Mouse (Mus musculus) forebrain, embryonic 12.5 days (tissue): ENCODE data around the gene Acot11. TPM values are rescaled to one million over a fixed set of nuclear protein-coding genes. Genes with fewer than 3 reads are reported as not detected.

Source experiments
- ATAC-seq: fragments of 200-750 bp; cut with Nextera tagmentation; 2 replicates; pipeline ENCODE4 v1.8.0; 2017; ENCODE audit warnings: moderate TSS enrichment; ENCODE audit not compliant: low FRiP score
- H3K27ac ChIP-seq: fragments of 300-500 bp; sonication (generic); 2 replicates; pipeline ENCODE4 v1.5.1; 2016; ENCODE audit warnings: mild to moderate bottlenecking
- H3K27me3 ChIP-seq: fragments of 300-500 bp; sonication (generic); 2 replicates; pipeline ENCODE4 v1.6.1; 2016; ENCODE audit warnings: mild to moderate bottlenecking
- H3K36me3 ChIP-seq: fragments of 300-500 bp; sonication (generic); replicated peaks from 2 replicates; pipeline ENCODE4 v1.6.1; 2016; ENCODE audit warnings: mild to moderate bottlenecking
- H3K4me1 ChIP-seq: fragments of 300-500 bp; sonication (generic); 2 replicates; pipeline ENCODE4 v1.6.1; 2016
- H3K4me2 ChIP-seq: fragments of 300-500 bp; sonication (generic); 2 replicates; pipeline ENCODE4 v1.6.1; 2016; ENCODE audit warnings: mild to moderate bottlenecking, moderate library complexity
- H3K4me3 ChIP-seq: fragments of 300-500 bp; sonication (generic); replicated peaks from 2 replicates; pipeline ENCODE4 v1.5.1; 2016; ENCODE audit warnings: mild to moderate bottlenecking
- H3K9ac ChIP-seq: fragments of 300-500 bp; sonication (generic); 2 replicates; pipeline ENCODE4 v1.6.1; 2016; ENCODE audit warnings: mild to moderate bottlenecking
- H3K9me3 ChIP-seq: fragments of 300-500 bp; sonication (generic); 2 replicates; pipeline ENCODE4 v1.6.1; 2016
- WGBS: fragments of 180-500 bp; shearing (Covaris S2); methylation state at CpG from one replicate; pipeline ENCODE4 v1.1.7; 2016; 5-methylcytosine and 5-hydroxymethylcytosine counted together
- polyA plus RNA-seq: library from polyadenylated mRNA; unstranded; fragments of >200 nt; fragmentation: Nextera tagmentation; extraction: Ambion mirVana; gene quantifications from 2 replicates; pipeline ENCODE4 v1.2.1, GENCODE M21; 2016

Acot11 gene
- polyA plus RNA-seq, 1 experiment from 2014 or later: 1.4 TPM

- Histone ChIP-seq H3K9ac (0 out of 2 replicates have a peak overlapping the region, but pooled peaks have one; percentile 1), H3K27ac (0 out of 2 replicates have a peak overlapping the region, but pooled peaks have one; percentile 26), H3K27me3 (peaks cover 16% of the 10 kb centered on the region), H3K4me3 (no peak overlapping the region), H3K4me1 (peaks cover 33% of the 10 kb centered on the region), H3K4me2 (no peak overlapping the region), H3K9me3 (no peaks in the 10 kb centered on the region), H3K36me3 (no peaks in the 10 kb centered on the region)
- no peak for ATAC-seq
- 53% methylated on average over 11 of the region's 11 CpGs for WGBS
These were observed 100.4 kb downstream of the Acot11 start for GRCm38 (mm10) chr4:106704416-106704815.

DNA sequence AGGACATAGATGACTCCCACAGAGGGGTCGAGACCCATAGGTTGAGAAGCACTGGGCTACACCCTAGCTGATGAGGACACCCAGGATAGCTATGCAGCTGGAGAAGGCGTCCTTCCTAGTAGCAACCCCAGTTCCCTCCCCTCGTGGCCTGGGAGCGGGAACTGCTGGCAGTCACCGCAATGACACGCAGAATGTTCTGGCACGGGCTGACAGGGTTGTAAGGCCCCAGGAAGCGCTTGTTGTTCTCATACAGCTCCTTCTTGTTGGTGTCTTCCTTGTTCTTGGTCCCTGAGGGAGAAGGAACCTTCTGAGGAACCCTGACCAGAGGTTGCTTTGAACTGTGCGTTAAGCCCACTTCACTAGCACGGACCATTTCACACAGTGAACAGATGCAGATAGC lies 100.8 kb downstream of the Acot11 start:
- Histone ChIP-seq H3K4me1 (peaks cover 33% of the 10 kb centered on the region), H3K27ac (no peak overlapping the region)
- 86% methylated on average over 10 of the region's 10 CpGs for WGBS

GRCm38 (mm10) chr4:106700798-106701197 lies 104.0 kb downstream of the Acot11 start:
- ATAC-seq: peak; percentile 21; the same call in 1 of the 2 replicates
- Histone ChIP-seq H3K4me1 (peaks cover 29% of the 10 kb centered on the region), H3K36me3 (no peaks in the 10 kb centered on the region), H3K9me3 (no peaks in the 10 kb centered on the region), H3K27ac (peak overlapping the region; percentile 68), H3K4me3 (no peak overlapping the region), H3K27me3 (peaks cover 6% of the 10 kb centered on the region; the same call in 1 of the 2 replicates), H3K4me2 (no peak overlapping the region), H3K9ac (no peak overlapping the region)
- WGBS: 55% methylated on average over 4 of the region's 4 CpGs

More for the DNA sequence above, 100.8 kb downstream of the Acot11 start:
- no peak for ATAC-seq
- H3K4me3 ChIP-seq: no peak overlapping the region
- H3K36me3 ChIP-seq: no peaks in the 10 kb centered on the region
- no peaks in the 10 kb centered on the region for H3K9me3 ChIP-seq
- H3K27me3 ChIP-seq: peaks cover 15% of the 10 kb centered on the region
- no peak overlapping the region for H3K9ac ChIP-seq
- no peak overlapping the region for H3K4me2 ChIP-seq

GRCm38 (mm10) chr4:106699989-106700388 lies 104.8 kb downstream of the Acot11 start:
- H3K36me3 ChIP-seq: no peaks in the 10 kb centered on the region
- no peak overlapping the region for H3K4me2 ChIP-seq
- WGBS: 20% methylated on average over 9 of the region's 9 CpGs
- no peaks in the 10 kb centered on the region for H3K9me3 ChIP-seq
- peaks cover 23% of the 10 kb centered on the region for H3K4me1 ChIP-seq
- H3K27ac ChIP-seq: 0 out of 2 replicates have a peak overlapping the region, but pooled peaks have one; percentile 48
- no peak overlapping the region for H3K9ac ChIP-seq
- ATAC-seq: peak; percentile 49; the same call in 1 of the 2 replicates
- peaks cover 6% of the 10 kb centered on the region; the same call in 1 of the 2 replicates for H3K27me3 ChIP-seq
- H3K4me3 ChIP-seq: no peak overlapping the region

Other genes with a start within 250 kb of the Acot11 start
- gene Dhcr24, start 244.0 kb downstream of the Acot11 start, polyA plus RNA-seq: 6.4 and 9.8 TPM in 2 replicates
- 0.17 and 0.42 TPM in 2 replicates for gene Lexm, start 187.8 kb downstream of the Acot11 start, polyA plus RNA-seq
- gene Ttc22, start 182.6 kb downstream of the Acot11 start, polyA plus RNA-seq: 0.17 TPM in 2 replicates
- 11.2 and 15.9 TPM in 2 replicates for gene Pars2, start 153.9 kb downstream of the Acot11 start, polyA plus RNA-seq
- gene Ttc4, start 126.1 kb downstream of the Acot11 start, polyA plus RNA-seq: 96.2 and 98.8 TPM in 2 replicates
- 0.14 and 0.28 TPM in 2 replicates for gene Mroh7, start 74.1 kb downstream of the Acot11 start, polyA plus RNA-seq
- gene Fam151a, start 71.1 kb downstream of the Acot11 start, polyA plus RNA-seq: not detected in 2 replicates
- 198 and 214 TPM in 2 replicates for gene Ssbp3, start 105.7 kb upstream of the Acot11 start, polyA plus RNA-seq